Mouse (Mus musculus) activated CD4-positive, CD25-positive, alpha-beta regulatory T cell, adult 9 weeks (primary cell): ENCODE results near the gene Crygc. TPM values are rescaled to one million over a fixed set of nuclear protein-coding genes. Genes with fewer than 3 reads are reported as not detected.

ENCODE experiments used
- polyA plus RNA-seq: library from polyadenylated mRNA; unstranded; fragments of 100-300 nt; shearing (Covaris generic); gene quantifications from one replicate; pipeline ENCODE4 v1.2.1, GENCODE M21; 2017

The Crygc gene
- polyA plus RNA-seq: not detected

GRCm38 (mm10) chr1:65073589-65073988, at the start of gene Crygc:
Crygc (minus strand) TSS chr1:65073689.

GRCm38 (mm10) chr1:65122574-65123372, 49.3 kb upstream of the Crygc start, which contains the start of gene D630023F18Rik:
D630023F18Rik (minus strand) TSS chr1:65123214.

GRCm38 (mm10) chr1:65119438-65119837, 45.9 kb upstream of the Crygc start, which contains the start of gene Gm28845:
Gm28845 (minus strand) TSS chr1:65119558.

GRCm38 (mm10) chr1:65103273-65103672, 29.8 kb upstream of the Crygc start, which contains the start of gene Cryga:
Cryga (minus strand) TSS chr1:65103373.

GRCm38 (mm10) chr1:65082188-65082587, 8.7 kb upstream of the Crygc start, which contains the start of gene Crygb:
Crygb (minus strand) TSS chr1:65082288.

GRCm38 (mm10) chr1:65063352-65063751, 10.1 kb downstream of the Crygc start, which contains the start of gene Crygd:
Crygd (minus strand) TSS chr1:65063452.

GRCm38 (mm10) chr1:65050952-65051351, 22.5 kb downstream of the Crygc start, which contains the start of gene Cryge:
Cryge (minus strand) TSS chr1:65051149.

GRCm38 (mm10) chr1:65032641-65033040, 40.8 kb downstream of the Crygc start, which contains the start of gene Akr1cl:
Akr1cl (minus strand) TSS chr1:65032759.

Other genes with a start within 250 kb of the Crygc start
- gene Plekhm3, start 116.9 kb downstream of the Crygc start, polyA plus RNA-seq: 10.6 TPM
- not detected for gene Akr1cl, start 40.9 kb downstream of the Crygc start, polyA plus RNA-seq
- gene Cryge, start 22.5 kb downstream of the Crygc start, polyA plus RNA-seq: not detected
- not detected for gene Crygd, start 10.2 kb downstream of the Crygc start, polyA plus RNA-seq
- not detected for gene Crygb, start 8.6 kb upstream of the Crygc start, polyA plus RNA-seq
- not detected for gene Cryga, start 29.7 kb upstream of the Crygc start, polyA plus RNA-seq
- gene Gm28845, start 45.9 kb upstream of the Crygc start, polyA plus RNA-seq: not detected
- not detected for gene D630023F18Rik, start 49.5 kb upstream of the Crygc start, polyA plus RNA-seq
- gene Idh1, start 112.8 kb upstream of the Crygc start, polyA plus RNA-seq: 16.7 TPM
- gene Pikfyve, start 113.0 kb upstream of the Crygc start, polyA plus RNA-seq: 26.3 TPM
- gene Pth2r, start 208.4 kb upstream of the Crygc start, polyA plus RNA-seq: not detected